Mouse (Mus musculus) olfactory bulb, adult 2 months (tissue): ENCODE results near the gene Nolc1.

Experiments used
- CTCF ChIP-seq: fragments of 200-500 bp; IDR thresholded peaks from 2 replicates; pipeline ENCODE4 v1.5.1; 2012; ENCODE audit warnings: low read depth, mild to moderate bottlenecking, low read length, moderate library complexity; ENCODE audit not compliant: insufficient read depth
- POLR2A ChIP-seq: fragments of 200-500 bp; IDR thresholded peaks from 2 replicates; pipeline ENCODE4 v1.6.1; 2012; ENCODE audit warnings: mild to moderate bottlenecking, low read depth, low read length, moderate library complexity; ENCODE audit not compliant: insufficient read depth

GRCm38 (mm10) chr19:46091641-46092040, 16.0 kb downstream of the Nolc1 start:
- TF ChIP-seq CTCF (no peak), POLR2A (no peak)
